Mouse (Mus musculus) forebrain, embryonic 13.5 days (tissue): Measurements from ENCODE around the gene Spag7. TPM values are rescaled to one million over a fixed set of nuclear protein-coding genes. Genes with fewer than 3 reads are reported as not detected.

Experiments
- ATAC-seq: fragments of 200-750 bp; cut with Nextera tagmentation; 2 replicates; pipeline ENCODE4 v1.8.0; 2017
- H3K27ac ChIP-seq: fragments of 300-500 bp; sonication (generic); 2 replicates; pipeline ENCODE4 v1.5.1; 2015; ENCODE audit warnings: inconsistent platforms, mild to moderate bottlenecking, moderate library complexity
- H3K27me3 ChIP-seq: fragments of 300-500 bp; sonication (generic); 2 replicates; pipeline ENCODE4 v1.6.1; 2015; ENCODE audit warnings: mild to moderate bottlenecking, inconsistent platforms
- H3K36me3 ChIP-seq: fragments of 300-500 bp; sonication (generic); 2 replicates; pipeline ENCODE4 v1.6.1; 2015; ENCODE audit warnings: mild to moderate bottlenecking, inconsistent platforms; ENCODE audit not compliant: poor library complexity, severe bottlenecking
- H3K4me1 ChIP-seq: fragments of 300-500 bp; sonication (generic); 2 replicates; pipeline ENCODE4 v1.6.1; 2015; ENCODE audit warnings: inconsistent platforms
- H3K4me2 ChIP-seq: fragments of 300-500 bp; sonication (generic); 2 replicates; pipeline ENCODE4 v1.6.1; 2015; ENCODE audit warnings: inconsistent platforms, mild to moderate bottlenecking, moderate library complexity
- H3K4me3 ChIP-seq: fragments of 300-500 bp; sonication (generic); 2 replicates; pipeline ENCODE4 v1.5.1; 2015; ENCODE audit warnings: mild to moderate bottlenecking, inconsistent platforms
- H3K9ac ChIP-seq: fragments of 300-500 bp; sonication (generic); 2 replicates; pipeline ENCODE4 v1.6.1; 2015; ENCODE audit warnings: mild to moderate bottlenecking, inconsistent platforms
- H3K9me3 ChIP-seq: fragments of 300-500 bp; sonication (generic); replicated peaks from 2 replicates; pipeline ENCODE4 v1.6.1; 2016; ENCODE audit warnings: inconsistent platforms
- WGBS: fragments of 180-500 bp; shearing (Covaris S2); methylation state at CpG from one replicate; pipeline ENCODE4 v1.1.7; 2015; 5-methylcytosine and 5-hydroxymethylcytosine counted together
- polyA plus RNA-seq: library from polyadenylated mRNA; unstranded; fragments of >200 nt; fragmentation: Nextera tagmentation; extraction: Ambion mirVana; gene quantifications from 2 replicates; pipeline ENCODE4 v1.2.1, GENCODE M21; 2015

Spag7 gene
- polyA plus RNA-seq, 1 experiment from 2014 or later = 173 TPM

- H3K9ac ChIP-seq = peak overlapping the region; percentile 90
- peaks cover 54% of the 10 kb centered on the region for H3K36me3 ChIP-seq
- no peak for ATAC-seq
- no peaks in the 10 kb centered on the region for H3K27me3 ChIP-seq
- no peaks in the 10 kb centered on the region for H3K9me3 ChIP-seq
- 95% methylated on average over 12 of the region's 12 CpGs for WGBS
- H3K4me1 ChIP-seq = peaks cover 37% of the 10 kb centered on the region
- H3K27ac ChIP-seq = no peak overlapping the region
- H3K4me3 ChIP-seq = peak overlapping the region; percentile 75
- H3K4me2 ChIP-seq = peak overlapping the region; percentile 88
These were observed 23.6 kb downstream of the Spag7 start for GRCm38 (mm10) chr11:70645461-70646258.

- Histone ChIP-seq H3K27me3 (no peaks in the 10 kb centered on the region), H3K9me3 (no peaks in the 10 kb centered on the region), H3K4me1 (peaks cover 36% of the 10 kb centered on the region), H3K9ac (no peak overlapping the region), H3K27ac (no peak overlapping the region), H3K36me3 (peaks cover 44% of the 10 kb centered on the region), H3K4me2 (no peak overlapping the region), H3K4me3 (no peak overlapping the region)
- no peak for ATAC-seq
- 97% methylated on average over 8 of the region's 8 CpGs for WGBS
These were observed 24.6 kb downstream of the Spag7 start for GRCm38 (mm10) chr11:70644564-70645103.

- 89% methylated on average over 6 of the region's 6 CpGs for WGBS
- H3K4me3 ChIP-seq = no peak overlapping the region
- no peak overlapping the region for H3K4me2 ChIP-seq
- peaks cover 20% of the 10 kb centered on the region for H3K4me1 ChIP-seq
- peaks cover 30% of the 10 kb centered on the region for H3K36me3 ChIP-seq
- no peak overlapping the region for H3K9ac ChIP-seq
- no peak for ATAC-seq
- no peaks in the 10 kb centered on the region for H3K27me3 ChIP-seq
- no peaks in the 10 kb centered on the region for H3K9me3 ChIP-seq
- no peak overlapping the region for H3K27ac ChIP-seq
These were observed 26.2 kb downstream of the Spag7 start for GRCm38 (mm10) chr11:70643051-70643450.

- H3K27me3 ChIP-seq = no peaks in the 10 kb centered on the region
- ATAC-seq = no peak
- no peak overlapping the region for H3K9ac ChIP-seq
- H3K9me3 ChIP-seq = no peaks in the 10 kb centered on the region
- 90% methylated on average over 7 of the region's 7 CpGs for WGBS
- H3K4me1 ChIP-seq = peaks cover 12% of the 10 kb centered on the region
- peaks cover 30% of the 10 kb centered on the region for H3K36me3 ChIP-seq
- no peak overlapping the region for H3K4me3 ChIP-seq
- H3K4me2 ChIP-seq = no peak overlapping the region
- no peak overlapping the region for H3K27ac ChIP-seq
These were observed 28.0 kb downstream of the Spag7 start for GRCm38 (mm10) chr11:70641241-70641640.

- ATAC-seq = no peak
- no peaks in the 10 kb centered on the region for H3K4me1 ChIP-seq
- no peaks in the 10 kb centered on the region for H3K9me3 ChIP-seq
- H3K4me2 ChIP-seq = no peak overlapping the region
- H3K27ac ChIP-seq = no peak overlapping the region
- peaks cover 24% of the 10 kb centered on the region for H3K36me3 ChIP-seq
- H3K27me3 ChIP-seq = no peaks in the 10 kb centered on the region
- 87% methylated on average over 8 of the region's 8 CpGs for WGBS
- no peak overlapping the region for H3K4me3 ChIP-seq
- no peak overlapping the region for H3K9ac ChIP-seq
These were observed 29.2 kb downstream of the Spag7 start for GRCm38 (mm10) chr11:70639976-70640375.

- Histone ChIP-seq H3K4me1 (no peaks in the 10 kb centered on the region), H3K27ac (no peak within 1 kb of the TSS), H3K4me3 (no peak within 1 kb of the TSS), H3K4me2 (no peak within 1 kb of the TSS), H3K9ac (no peak within 1 kb of the TSS), H3K9me3 (no peaks in the 10 kb centered on the region), H3K27me3 (no peaks in the 10 kb centered on the region), H3K36me3 (0 out of 2 replicates have a peak, but pooled peaks cover 13% of the 10 kb centered on the region)
- no peak for ATAC-seq
- 62% methylated on average over 5 of the region's 5 CpGs for WGBS
These were observed 30.4 kb downstream of the Spag7 start, which contains the start of gene Gp1ba for GRCm38 (mm10) chr11:70638714-70639278. Gene Gp1ba, plus strand, starts transcription at chr11:70639122.

GRCm38 (mm10) chr11:70638293-70638692 lies 30.9 kb downstream of the Spag7 start:
- H3K9ac ChIP-seq = no peak overlapping the region
- 86% methylated on average over 1 of the region's 1 CpGs for WGBS
- no peaks in the 10 kb centered on the region for H3K27me3 ChIP-seq

GRCm38 (mm10) chr11:70637764-70638163 lies 31.5 kb downstream of the Spag7 start:
- H3K4me3 ChIP-seq = no peak overlapping the region
- no peaks in the 10 kb centered on the region for H3K27me3 ChIP-seq
- no peaks in the 10 kb centered on the region for H3K4me1 ChIP-seq
- H3K9me3 ChIP-seq = no peaks in the 10 kb centered on the region
- no peak overlapping the region for H3K27ac ChIP-seq
- H3K9ac ChIP-seq = no peak overlapping the region
- ATAC-seq = no peak
- H3K36me3 ChIP-seq = 0 out of 2 replicates have a peak, but pooled peaks cover 3% of the 10 kb centered on the region
- WGBS = 92% methylated on average over 1 of the region's 1 CpGs
- H3K4me2 ChIP-seq = no peak overlapping the region

More at GRCm38 (mm10) chr11:70638293-70638692, 30.9 kb downstream of the Spag7 start:
- H3K4me1 ChIP-seq = no peaks in the 10 kb centered on the region
- H3K9me3 ChIP-seq = no peaks in the 10 kb centered on the region
- no peak for ATAC-seq
- H3K36me3 ChIP-seq = 0 out of 2 replicates have a peak, but pooled peaks cover 8% of the 10 kb centered on the region
- H3K4me2 ChIP-seq = no peak overlapping the region
- H3K4me3 ChIP-seq = no peak overlapping the region
- no peak overlapping the region for H3K27ac ChIP-seq

- Histone ChIP-seq H3K27ac (no peak overlapping the region), H3K27me3 (no peaks in the 10 kb centered on the region), H3K9me3 (no peaks in the 10 kb centered on the region), H3K4me1 (no peaks in the 10 kb centered on the region), H3K4me3 (no peak overlapping the region), H3K9ac (no peak overlapping the region), H3K36me3 (no peaks in the 10 kb centered on the region), H3K4me2 (no peak overlapping the region)
- no peak for ATAC-seq
- 80% methylated on average over 4 of the region's 4 CpGs for WGBS
These were observed 33.6 kb downstream of the Spag7 start for GRCm38 (mm10) chr11:70635601-70636000.

GRCm38 (mm10) chr11:70630129-70630528 lies 39.1 kb downstream of the Spag7 start:
- H3K9ac ChIP-seq = no peak overlapping the region
- H3K4me1 ChIP-seq = no peaks in the 10 kb centered on the region
- no peak overlapping the region for H3K27ac ChIP-seq
- H3K4me3 ChIP-seq = no peak overlapping the region
- no peaks in the 10 kb centered on the region for H3K36me3 ChIP-seq
- no peak overlapping the region for H3K4me2 ChIP-seq
- H3K9me3 ChIP-seq = no peaks in the 10 kb centered on the region
- 72% methylated on average over 7 of the region's 7 CpGs for WGBS
- no peaks in the 10 kb centered on the region for H3K27me3 ChIP-seq
- no peak for ATAC-seq

GRCm38 (mm10) chr11:70629557-70629956 lies 39.7 kb downstream of the Spag7 start:
- H3K4me1 ChIP-seq = no peaks in the 10 kb centered on the region
- ATAC-seq = no peak
- no peaks in the 10 kb centered on the region for H3K36me3 ChIP-seq
- no peak overlapping the region for H3K9ac ChIP-seq
- no peak overlapping the region for H3K27ac ChIP-seq
- H3K4me2 ChIP-seq = no peak overlapping the region
- no peak overlapping the region for H3K4me3 ChIP-seq
- H3K27me3 ChIP-seq = no peaks in the 10 kb centered on the region
- H3K9me3 ChIP-seq = no peaks in the 10 kb centered on the region
- 52% methylated on average over 5 of the region's 5 CpGs for WGBS

- Histone ChIP-seq H3K9ac (no peak overlapping the region), H3K4me1 (no peaks in the 10 kb centered on the region), H3K4me3 (no peak overlapping the region), H3K4me2 (no peak overlapping the region), H3K27ac (no peak overlapping the region), H3K36me3 (no peaks in the 10 kb centered on the region), H3K9me3 (no peaks in the 10 kb centered on the region), H3K27me3 (no peaks in the 10 kb centered on the region)
- no peak for ATAC-seq
- WGBS = 87% methylated on average over 2 of the region's 2 CpGs
These were observed 40.8 kb downstream of the Spag7 start for GRCm38 (mm10) chr11:70628431-70628830.
